Mouse (Mus musculus) megakaryocyte progenitor cell, adult 5-6 weeks (primary cell): Measurements from ENCODE around the gene Tlr12. TPM values are rescaled to one million over a fixed set of nuclear protein-coding genes. Genes with fewer than 3 reads are reported as not detected.
"Not testable (repeated sequence)": the region's sequence is repeated elsewhere in the genome, so short reads cannot be mapped to it uniquely, and the experiment has no call there.

Source experiments
- ATAC-seq: replicated peaks from 2 replicates; pipeline ENCODE4 v1.8.0; 2016; ENCODE audit warnings: mild to moderate bottlenecking, moderate TSS enrichment, inconsistent platforms; ENCODE audit not compliant: poor library complexity
- total RNA-seq, 2 experiments: library from RNA; stranded (forward) in 1 of 2; stranded (reverse) in 1 of 2; fragments of 157-497, 149-512 nt in 1 of 2; fragments of 200-1000 nt in 1 of 2; gene quantifications; 2 replicates each; pipeline versions ENCODE4 v1.2.3 to v1.2.4; 2015 to 2017

Tlr12 gene
- total RNA-seq, 2 experiments from 2014 or later: 0.15 to 1.2 TPM

DNA sequence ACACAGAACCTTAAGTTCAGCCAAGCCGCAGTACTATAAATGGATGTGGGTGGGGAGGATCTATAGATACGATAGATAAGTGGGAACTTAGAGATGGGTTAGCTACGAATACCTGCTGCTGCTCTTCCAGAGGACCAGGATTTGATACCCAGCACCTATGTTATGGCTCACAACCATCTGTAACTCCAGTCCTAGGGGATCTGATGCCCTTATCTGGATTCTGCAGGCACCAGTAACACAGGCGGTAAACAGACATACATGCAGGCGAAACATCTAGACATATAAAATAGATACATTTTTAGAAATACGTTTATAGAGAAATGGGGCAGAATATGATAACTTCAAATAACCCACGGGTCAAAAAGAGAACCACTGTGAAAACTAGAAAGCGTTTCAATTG lies 2.7 kb upstream of the Tlr12 start:
- no peak for ATAC-seq

GRCm38 (mm10) chr4:128620572-128620971 lies 2.2 kb upstream of the Tlr12 start:
- no peak for ATAC-seq

DNA sequence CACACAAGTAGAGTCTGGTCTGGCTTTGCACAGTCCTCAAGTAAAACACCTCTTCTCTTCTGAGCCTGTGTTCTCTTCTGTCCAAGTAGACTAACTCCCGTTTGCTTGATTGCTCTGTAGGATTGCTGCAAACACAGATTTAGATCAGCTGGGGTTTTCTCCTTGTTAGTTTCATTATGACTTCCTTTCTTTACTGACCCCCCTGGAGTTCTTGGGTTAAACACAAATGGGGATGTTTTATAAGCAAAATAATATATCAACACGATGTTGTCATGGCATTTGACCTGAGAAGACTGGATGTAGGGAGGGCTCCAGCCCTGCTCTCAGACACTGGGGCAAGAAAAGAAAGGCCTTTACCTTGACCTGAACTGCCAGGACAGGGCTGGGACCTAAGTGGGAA lies 544 bp upstream of the Tlr12 start:
- no peak for ATAC-seq

- ATAC-seq: peak; percentile 57
These were observed 877 bp downstream of the Tlr12 start for GRCm38 (mm10) chr4:128617363-128618120.

GRCm38 (mm10) chr4:128615761-128616160 lies 2.7 kb downstream of the Tlr12 start:
- peak; percentile 30 for ATAC-seq

GRCm38 (mm10) chr4:128613326-128613725 lies 5.1 kb downstream of the Tlr12 start:
- ATAC-seq: peak; percentile 35

GRCm38 (mm10) chr4:128611726-128612125 lies 6.7 kb downstream of the Tlr12 start:
- ATAC-seq: not testable (repeated sequence)

GRCm38 (mm10) chr4:128610706-128611105 lies 7.7 kb downstream of the Tlr12 start:
- no peak for ATAC-seq

GRCm38 (mm10) chr4:128609925-128610402 lies 8.5 kb downstream of the Tlr12 start, which contains the start of gene Zscan20:
Gene Zscan20, minus strand, starts transcription at chr4:128610098.
- peak; percentile 94 for ATAC-seq

GRCm38 (mm10) chr4:128609276-128609924 lies 9.0 kb downstream of the Tlr12 start:
- no peak for ATAC-seq

DNA sequence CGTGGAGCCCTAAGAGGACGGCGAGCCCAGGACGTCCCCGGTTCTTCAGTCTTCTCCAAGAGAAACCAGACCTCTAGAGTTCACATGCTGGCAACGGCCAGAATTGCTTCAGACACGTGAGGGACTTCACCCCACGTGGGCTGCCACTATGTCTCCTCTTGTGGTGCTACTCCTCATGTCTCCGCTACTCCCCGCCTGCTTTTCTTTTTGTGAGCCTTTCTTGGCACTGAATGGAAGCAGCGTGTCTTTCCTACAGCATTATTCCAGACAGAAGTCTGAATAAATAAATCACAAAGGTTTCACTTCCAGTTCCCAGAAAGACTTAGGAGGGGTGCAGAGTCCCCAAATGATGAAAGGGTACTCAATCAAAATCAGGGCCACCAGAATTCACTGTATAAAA lies 10.8 kb downstream of the Tlr12 start:
- no peak for ATAC-seq

GRCm38 (mm10) chr4:128606586-128606985 lies 11.8 kb downstream of the Tlr12 start:
- ATAC-seq: no peak

- no peak for ATAC-seq
These were observed 20.4 kb downstream of the Tlr12 start for GRCm38 (mm10) chr4:128597801-128598560.

DNA sequence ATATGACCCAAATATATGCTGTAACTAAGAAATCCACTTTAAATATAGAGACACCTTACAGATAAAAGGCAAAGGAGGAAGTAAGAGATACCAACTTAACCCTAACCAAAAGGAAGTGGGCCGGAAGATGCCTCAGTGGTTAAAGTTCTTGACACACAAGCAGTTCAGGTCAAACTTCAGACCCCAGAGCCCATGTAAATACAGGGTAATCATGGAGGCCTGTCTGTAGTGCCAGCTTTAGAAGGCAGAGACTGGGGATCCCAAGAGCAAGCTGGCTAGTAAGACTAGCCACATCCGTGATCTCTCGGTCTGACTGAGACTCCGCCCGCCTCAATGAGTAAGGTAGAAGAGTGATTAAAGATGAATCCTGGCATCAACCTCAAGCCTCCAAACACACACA lies 24.4 kb downstream of the Tlr12 start:
- peak; percentile 63; the same call in 1 of the 2 replicates for ATAC-seq

GRCm38 (mm10) chr4:128593286-128593685 lies 25.1 kb downstream of the Tlr12 start:
- ATAC-seq: no peak

GRCm38 (mm10) chr4:128579182-128579581 lies 39.2 kb downstream of the Tlr12 start:
- ATAC-seq: peak; percentile 71

DNA sequence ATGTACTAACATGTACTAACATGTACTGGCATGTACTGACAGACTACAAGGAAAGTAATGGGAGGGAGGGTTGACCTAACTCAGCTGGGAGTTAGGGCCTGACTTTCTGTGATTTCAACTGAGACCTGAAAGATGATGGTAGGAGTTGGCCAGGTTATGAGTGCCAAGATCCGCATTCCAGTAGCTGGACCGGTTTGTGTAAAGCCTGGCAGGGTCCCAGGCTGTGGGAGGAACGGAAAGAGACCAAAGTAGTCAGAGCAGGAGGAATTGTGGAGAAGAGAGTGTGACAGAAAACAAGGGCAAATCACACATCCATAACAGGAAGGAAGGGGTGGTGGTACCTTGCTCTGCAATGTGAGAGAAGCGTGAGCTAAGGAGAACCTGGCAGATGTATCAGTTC lies 42.6 kb downstream of the Tlr12 start:
- no peak for ATAC-seq
